Mouse (Mus musculus): Measurements from ENCODE around the gene Igfbp2.

Gene Igfbp2

DNA sequence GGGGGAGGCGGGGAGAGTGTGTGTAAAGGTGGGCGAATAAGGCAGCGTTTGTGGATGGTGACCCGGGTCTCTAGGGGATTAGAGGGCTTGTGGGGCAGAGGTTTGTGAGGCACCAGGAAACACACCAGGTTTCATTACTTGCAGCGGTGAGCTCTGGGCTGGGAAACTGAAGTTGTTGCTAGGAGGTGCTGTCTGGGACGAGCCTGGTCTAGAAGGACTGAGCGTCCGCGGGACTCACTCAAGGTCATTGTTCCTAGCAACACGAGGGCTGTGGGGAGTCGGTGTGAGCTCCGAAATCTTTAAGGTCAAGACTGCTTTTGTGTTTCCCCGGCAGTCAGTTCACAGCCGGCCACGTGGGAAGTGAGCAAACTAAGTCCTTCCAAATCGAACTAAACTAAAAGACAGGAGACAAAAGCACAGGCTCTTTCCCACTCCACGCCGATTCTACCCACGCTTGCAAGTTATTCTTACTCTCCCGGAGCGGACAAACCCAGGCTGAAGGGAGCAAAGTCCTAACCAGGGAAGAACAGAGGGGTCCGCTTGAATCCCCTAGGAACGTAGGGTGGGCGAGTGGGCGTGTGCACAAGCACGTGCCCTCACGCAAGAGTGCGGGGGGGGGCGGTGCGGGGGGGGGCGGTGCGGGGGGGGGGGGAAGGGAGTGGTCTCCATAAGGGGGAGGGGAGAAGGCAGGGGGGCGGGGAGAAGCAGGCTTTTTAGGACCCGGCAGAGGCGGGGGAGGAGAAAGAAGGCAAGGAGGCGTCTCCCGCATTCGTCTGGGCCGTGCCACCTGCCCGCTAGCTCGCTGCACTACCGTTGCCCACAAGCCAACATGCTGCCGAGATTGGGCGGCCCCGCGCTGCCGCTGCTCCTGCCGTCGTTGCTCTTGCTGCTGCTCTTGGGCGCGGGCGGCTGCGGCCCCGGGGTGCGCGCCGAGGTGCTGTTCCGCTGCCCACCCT, at the start of gene Igfbp2:
TSS of gene Igfbp2 (plus strand) at position 753 of the 956 bp plus-strand sequence.
- no peak for DNase-seq (ENCODE audit: low spot score in 2 of 2)

DNA sequence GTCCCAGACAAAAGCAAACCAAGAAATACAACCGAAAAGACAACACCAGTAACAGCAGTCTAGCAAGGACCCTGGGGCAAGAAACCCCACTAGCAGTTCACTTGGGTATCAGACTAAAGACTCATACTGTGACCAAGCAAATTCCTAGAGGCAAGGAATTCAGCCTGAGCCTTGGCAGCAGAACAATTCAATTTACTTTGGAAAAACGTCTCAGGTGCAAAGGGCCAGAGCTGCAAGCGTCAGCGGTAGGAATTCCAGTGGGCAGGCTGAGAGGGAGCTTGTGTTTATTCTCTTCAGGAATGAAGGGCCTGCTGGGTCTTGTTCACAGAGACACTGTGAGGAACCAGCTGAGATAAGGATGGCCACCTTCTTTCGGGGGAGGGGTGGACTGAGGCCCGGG, 45.5 kb upstream of the Igfbp2 start:
- DNase-seq (ENCODE audit: low spot score in 2 of 2): no peak

DNA sequence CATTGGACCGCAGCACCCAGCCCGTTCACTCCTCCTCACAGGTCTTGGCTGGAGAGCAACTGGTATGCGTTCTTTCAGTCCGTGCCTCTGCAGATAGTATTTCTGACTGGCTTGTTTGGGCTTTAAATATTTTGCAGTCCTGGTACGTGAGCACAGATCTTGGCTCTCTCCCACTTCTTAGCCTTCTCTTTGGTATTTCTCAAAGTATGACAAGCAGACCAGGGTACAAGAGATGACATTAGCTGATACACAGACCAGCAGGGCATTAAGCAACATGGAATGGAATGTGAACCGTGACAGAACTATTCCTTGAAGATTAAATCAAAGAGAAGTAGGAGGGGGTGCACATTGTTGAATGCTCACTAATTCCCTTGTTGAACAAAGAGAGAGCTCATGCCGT, 43.6 kb upstream of the Igfbp2 start:
- no peak for DNase-seq (ENCODE audit: low spot score in 2 of 2)

DNA sequence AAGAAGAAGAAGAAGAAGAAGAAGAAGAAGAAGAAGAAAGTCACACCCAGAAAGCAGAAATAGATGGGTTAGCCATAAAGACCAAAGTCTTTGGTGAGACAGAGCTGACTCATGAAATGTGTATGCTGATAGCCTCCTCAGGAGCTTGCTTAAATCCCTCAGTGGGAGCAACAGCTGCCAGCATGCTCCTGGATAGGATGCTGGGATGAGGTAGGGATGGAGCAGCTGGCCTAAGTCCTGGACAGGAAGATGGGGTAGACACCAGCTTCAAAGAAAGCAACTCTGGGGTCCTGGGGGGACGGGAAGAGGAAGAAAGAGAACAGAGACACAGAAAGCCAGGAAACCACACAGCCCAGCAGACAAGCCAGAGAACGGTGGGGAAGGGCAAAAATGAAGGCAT, 41.0 kb upstream of the Igfbp2 start:
- no peak for DNase-seq (ENCODE audit: low spot score in 2 of 2)

DNA sequence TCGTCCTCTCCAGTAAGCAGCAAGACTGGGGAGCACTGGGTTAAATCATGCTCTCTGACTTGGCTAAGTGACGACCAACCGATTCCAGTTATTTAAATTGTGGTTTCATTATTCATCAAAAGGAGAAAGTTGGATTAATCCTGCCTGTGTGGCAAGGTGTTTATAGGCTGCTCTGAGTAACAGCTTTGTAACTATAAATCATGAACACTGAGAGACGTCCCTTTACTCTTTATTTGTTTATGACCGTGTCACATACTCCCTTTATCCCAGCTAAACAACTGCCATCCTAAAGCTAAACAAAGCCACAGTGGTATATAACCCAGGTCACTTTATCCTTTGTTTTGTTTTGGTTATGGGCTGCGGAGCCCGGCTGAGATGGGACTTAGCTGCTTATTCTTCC, 40.3 kb upstream of the Igfbp2 start:
- DNase-seq (ENCODE audit: low spot score in 2 of 2): no peak

DNA sequence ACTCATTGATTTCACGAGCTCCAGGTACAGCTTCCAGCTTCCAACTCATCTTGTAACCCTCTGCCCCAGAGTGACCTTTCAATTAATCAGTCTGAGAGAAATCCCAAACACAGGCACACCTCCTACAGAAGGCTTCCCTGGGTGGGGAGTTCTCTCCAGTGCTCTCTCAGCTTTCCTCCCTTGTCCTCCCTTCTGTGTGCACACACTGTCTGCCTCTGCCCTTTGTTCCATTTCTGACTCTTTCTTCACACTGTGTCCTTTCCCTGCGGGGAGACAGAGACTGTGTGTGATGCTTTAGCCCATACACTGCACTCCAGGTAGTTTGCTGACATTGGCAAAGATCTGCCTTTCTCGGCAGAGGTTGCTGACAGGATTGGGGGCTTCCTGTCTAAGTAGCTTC, 33.6 kb upstream of the Igfbp2 start:
- DNase-seq (ENCODE audit: low spot score in 2 of 2): no peak

DNA sequence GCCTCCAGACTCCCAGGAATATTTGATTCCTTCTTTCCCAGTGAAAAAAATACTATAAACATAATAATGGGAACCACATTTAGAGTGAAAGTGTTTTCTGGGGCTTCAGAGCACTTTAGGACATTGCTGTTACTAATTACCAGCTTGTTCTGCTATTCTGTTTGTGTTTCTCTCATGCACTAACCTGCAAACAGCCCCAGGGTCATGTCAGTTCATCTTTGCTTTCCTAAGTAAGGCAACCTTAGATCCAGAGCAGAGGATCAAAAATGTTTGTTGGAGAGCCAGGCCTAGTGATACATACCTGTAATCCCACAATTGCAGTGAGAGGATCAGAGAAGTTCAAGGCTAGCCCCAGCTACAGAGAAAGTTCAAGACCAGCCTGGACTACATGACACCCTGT, 32.6 kb upstream of the Igfbp2 start:
- no peak for DNase-seq (ENCODE audit: low spot score in 2 of 2)

DNA sequence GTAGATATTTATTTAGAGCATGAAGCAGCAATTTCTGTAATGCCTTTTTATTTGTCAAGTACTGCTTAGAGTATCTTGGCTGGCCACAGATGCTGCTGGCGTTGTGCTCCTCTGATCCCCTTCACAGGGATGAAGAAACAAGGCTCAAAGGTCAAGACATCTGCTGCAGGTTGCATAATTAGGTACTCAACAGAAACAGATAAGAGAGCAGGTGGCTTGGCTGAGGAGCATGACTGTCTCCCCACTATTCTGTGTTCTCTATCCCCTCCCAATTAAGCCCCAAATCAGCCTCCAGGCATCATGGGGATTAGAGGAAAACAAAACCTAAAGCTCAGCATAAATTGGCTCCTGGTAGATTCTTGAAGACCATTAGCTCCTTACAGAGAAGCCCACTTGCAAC, 32.0 kb upstream of the Igfbp2 start:
- no peak for DNase-seq (ENCODE audit: low spot score in 2 of 2)

DNA sequence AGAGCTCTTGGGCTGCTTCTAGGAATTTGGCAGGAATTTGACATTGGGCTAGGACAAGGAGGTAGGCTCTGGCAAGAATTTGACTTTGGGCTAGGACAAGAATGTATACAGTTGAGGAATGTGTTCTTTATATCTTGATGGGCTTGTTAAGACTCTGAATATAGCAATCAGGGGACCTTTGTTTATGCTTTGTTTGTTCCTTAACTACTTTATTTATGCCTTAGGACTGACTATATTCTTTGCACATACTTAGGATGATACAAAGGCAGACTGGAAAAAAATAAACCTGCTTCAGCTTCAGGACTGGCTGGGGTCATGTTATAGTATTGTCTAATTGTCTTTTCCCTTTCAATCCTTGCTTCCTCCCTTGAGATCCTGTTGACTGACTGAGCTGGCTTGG, 31.1 kb upstream of the Igfbp2 start:
- no peak for DNase-seq (ENCODE audit: low spot score in 2 of 2)

DNA sequence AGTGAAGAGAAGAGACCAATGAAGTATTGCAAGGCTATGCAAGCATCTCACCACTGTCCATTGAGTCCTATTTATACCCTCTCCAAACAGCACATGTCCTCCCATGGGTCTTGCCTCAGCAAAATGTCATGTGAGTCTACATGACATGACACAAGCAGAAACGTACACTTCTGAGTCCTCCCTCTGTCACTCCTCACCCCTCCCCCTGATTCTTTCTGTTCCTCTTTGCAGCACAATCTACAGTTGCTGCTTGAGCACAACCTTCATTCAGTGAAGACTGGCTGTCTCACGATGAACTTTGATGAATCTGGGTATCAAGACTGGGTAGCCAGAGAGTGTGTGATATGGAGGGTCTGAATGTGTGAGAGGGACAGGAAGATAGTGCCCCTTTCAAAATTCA, 28.2 kb upstream of the Igfbp2 start:
- DNase-seq (ENCODE audit: low spot score in 2 of 2): no peak

DNA sequence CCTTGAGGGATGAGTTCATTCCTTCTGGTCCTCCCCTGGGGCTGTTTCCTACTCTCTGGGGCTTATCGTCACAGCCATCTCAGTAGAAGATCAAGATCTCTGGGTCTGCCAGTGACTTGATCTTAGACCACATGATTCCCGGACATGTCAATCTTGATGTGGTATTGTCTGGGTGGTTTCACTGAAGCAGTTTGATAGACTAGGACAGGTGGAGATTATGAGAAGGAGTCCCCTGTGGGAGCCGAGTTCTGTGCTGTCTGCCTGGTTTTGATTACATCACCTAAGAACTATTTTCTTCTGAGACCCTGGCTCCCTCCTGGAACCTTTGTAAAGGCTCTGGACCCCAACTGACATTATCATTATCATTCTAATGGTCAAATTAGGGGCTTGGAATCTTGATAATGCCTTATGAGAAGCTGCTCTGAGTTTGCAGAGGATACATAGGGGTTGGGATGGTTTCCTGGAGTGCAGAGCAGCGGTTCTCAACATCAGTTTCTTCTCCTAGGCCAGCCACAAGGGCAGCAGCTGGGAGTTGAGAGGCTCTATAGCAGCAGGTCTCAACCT, 27.1 kb upstream of the Igfbp2 start:
- no peak for DNase-seq (ENCODE audit: low spot score in 2 of 2)

DNA sequence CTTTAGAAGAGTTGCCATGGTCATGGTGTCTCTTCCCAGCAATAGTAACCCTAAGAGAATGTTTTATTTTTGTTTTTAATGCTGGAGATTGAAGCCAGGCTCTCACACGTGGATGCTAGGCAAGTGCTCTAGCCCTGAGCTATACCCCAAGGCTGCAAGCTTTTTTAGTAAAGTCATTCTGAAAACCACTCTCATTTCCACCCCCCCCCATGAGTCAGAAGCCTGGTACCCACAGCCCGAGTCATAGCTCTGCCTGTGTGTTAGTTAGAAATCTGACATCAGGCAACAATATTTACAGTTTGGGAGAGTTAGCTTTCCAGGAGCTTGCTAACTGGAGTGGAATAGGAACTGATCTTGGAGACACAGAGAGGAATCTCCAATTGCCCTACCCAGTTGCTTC, 25.9 kb upstream of the Igfbp2 start:
- no peak for DNase-seq (ENCODE audit: low spot score in 2 of 2)

DNA sequence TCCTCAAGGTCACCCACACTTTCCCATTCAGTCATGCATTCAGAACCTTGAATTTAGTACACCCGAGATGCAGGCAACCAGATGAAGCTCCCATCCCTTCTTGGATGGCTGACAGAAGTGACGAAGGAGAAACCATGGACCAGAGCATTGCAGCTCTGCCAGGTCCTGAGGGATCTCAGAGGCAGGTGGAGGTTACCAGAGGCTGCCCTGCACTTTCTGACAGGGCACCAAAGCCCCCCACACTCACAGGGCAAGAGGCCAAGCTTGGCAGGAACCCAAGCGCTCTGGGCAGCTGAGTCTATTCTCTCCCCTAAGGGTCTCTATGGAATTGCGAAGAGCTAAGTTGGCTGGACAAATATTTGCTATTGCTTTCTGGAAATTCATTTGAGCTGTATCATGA, 20.3 kb upstream of the Igfbp2 start:
- DNase-seq (ENCODE audit: low spot score in 2 of 2): no peak

DNA sequence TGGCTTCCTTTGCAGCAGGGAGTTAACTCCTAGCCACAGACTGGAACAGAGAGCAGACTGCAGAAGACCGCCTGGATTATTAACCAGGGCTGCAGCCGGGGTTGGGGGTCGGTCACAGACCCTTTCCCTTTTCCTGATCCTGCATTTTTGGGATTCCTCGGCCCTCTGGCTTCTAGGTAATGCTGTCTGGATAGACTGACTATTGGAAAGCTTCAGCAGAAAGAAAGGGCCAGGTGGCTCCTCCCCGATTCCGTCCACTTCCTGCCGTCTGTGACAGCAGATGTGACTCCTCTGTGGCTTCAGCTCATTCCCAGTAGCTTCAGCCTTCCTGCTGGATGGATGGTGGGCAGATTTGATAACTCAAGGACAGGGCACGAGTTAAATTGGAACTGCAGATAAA, 19.3 kb upstream of the Igfbp2 start:
- no peak for DNase-seq (ENCODE audit: low spot score in 2 of 2)

DNA sequence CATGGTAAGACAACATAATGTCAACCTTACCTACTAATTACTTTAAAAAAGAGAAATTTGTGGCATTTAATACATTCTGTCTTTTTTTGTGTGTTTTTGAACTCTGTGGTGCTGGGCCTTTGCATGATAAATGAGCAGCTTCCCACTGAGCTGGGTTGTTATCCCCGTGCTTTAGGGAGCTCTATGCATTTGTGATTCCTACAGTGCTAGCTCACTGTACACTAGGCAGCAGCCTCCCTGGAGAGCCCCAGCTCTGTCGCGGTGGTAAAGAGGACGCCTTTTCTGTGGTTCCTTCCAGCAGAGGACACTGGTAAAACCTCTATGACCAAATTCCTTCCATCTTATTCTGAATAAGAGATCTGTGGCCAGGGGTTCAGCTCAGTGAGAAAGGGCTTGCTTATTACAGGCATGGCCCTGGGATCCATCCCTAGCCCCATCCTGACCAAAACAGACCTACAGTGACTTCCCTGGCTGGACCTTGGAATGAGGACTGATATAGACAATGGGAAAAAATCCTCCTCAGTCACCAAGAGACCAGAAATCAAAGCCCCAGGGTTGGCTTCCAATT, 18.7 kb upstream of the Igfbp2 start:
- DNase-seq (ENCODE audit: low spot score in 2 of 2): no peak

DNA sequence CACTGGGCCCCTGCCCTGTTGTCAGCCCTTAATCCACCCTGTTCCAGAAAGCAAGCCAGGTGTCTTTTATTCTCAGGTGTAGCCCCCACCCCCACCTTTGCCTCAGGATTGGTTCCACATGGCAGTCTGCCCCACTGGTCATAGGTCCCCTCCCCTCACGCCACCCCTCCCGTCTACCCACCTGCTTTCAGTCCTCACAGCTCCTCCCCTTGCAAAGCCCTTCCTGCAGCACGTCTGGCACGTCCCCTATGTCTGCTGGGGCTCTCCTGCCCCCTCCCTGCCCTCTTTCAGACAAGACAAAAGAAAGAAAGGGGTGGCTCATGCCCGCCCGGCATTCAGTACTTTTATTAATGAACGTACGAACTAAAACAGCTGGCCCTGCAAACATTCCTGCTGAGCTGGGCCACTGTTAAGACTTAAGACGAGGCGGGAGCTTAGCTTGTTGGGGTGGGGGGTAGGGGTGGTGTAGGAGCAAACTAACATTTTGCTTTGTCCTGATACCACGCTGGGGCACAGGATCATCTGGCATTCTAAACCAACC, 18.2 kb upstream of the Igfbp2 start:
- DNase-seq (ENCODE audit: low spot score in 2 of 2): no peak

DNA sequence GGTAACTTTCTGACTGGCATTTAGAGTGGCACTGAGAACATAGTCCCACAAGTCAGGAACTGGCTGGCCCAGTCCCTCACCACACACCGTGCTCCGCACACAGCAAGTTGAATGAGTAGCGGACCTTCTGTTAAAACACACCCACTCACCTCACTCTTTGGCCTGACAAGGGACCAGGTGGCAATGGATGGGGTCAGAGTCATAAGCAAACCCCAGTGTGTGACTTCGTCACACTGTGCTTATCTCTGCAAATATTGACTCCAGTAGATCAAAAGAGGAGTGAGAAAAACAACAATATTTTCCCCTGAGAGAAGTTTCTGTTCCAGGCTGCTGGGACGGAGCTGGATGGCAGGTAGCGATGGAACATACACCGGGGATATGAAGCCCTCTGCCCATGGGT, 15.0 kb upstream of the Igfbp2 start:
- no peak for DNase-seq (ENCODE audit: low spot score in 2 of 2)

DNA sequence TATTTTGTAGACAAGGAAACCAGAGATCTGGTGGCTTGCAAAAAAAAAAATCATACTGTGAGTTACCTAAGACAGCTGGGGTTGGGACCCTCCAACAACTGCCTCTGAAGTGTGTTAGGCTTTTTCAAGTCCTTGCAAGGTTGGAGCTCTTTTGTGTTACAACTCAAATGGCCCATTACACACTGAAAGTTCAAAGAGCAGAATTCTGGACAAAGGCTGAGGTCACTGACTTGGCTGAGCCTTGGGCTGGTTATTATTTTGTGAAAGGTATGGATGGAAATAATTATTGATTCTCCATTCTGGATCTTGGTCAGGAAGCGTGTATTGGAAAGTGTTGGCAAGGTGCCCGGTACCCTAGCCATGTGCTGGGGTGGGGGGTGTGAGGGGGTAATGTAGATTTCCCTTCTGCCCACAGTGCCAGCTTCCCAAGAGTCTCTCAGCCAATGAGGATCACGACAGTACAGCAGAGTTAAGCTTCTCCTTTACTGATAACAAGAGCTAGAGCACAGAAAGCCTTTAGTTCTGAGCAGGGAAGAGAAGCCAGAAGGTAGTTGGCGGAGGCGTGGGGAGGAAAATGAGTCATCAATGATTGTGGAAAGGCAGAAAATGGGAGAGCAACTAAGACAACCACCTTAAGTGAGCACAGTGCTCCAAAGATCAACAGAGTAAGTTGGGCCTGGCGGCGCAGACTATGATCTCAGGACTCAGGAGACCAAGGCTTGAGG, 14.2 kb upstream of the Igfbp2 start:
- DNase-seq (ENCODE audit: low spot score in 2 of 2): no peak

DNA sequence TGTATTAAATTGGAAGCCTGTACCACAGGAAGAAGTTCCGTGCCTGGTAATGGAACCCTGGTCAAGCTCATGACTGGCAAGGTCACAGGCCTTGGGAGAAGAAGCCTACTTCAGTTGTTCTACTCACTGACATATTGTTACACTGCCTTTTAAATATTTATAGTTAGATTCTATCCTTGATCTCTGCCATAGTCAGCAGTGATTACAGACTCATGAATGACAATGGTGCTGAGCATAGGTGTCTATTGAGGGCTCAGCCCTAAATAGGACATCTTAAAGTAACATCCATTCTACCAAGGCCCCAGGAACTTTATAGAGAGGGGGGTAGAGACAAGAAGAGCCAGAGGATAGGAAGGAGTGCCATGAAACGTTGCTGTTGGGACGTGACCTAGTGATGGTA, 13.2 kb upstream of the Igfbp2 start:
- no peak for DNase-seq (ENCODE audit: low spot score in 2 of 2)

DNA sequence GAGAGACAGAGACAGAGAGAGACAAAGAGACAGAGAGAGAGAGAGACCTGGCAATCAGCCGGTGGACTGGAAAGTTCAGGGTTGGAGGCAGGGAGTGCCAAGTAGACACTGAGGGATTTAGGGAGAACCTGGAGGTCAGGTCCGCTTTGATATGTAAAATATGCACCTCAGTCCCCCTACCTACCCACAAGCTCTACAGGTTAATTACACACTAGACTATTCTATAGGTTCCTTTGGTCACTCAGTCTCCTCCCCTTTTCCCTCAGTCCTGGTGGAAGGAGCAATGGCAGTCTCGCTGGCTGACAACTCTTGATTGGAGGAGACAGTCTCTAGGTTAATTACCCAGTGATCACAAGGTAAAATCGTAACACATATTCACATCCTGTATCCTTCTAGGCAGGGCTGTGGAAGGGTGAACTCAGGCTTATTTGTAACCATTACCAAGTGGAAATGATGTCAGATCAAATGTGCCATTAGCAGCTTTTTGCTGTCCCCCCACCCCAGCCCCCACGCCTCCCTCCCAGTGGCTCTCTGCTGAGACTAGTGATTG, 11.1 kb upstream of the Igfbp2 start:
- DNase-seq (ENCODE audit: low spot score in 2 of 2): no peak

DNA sequence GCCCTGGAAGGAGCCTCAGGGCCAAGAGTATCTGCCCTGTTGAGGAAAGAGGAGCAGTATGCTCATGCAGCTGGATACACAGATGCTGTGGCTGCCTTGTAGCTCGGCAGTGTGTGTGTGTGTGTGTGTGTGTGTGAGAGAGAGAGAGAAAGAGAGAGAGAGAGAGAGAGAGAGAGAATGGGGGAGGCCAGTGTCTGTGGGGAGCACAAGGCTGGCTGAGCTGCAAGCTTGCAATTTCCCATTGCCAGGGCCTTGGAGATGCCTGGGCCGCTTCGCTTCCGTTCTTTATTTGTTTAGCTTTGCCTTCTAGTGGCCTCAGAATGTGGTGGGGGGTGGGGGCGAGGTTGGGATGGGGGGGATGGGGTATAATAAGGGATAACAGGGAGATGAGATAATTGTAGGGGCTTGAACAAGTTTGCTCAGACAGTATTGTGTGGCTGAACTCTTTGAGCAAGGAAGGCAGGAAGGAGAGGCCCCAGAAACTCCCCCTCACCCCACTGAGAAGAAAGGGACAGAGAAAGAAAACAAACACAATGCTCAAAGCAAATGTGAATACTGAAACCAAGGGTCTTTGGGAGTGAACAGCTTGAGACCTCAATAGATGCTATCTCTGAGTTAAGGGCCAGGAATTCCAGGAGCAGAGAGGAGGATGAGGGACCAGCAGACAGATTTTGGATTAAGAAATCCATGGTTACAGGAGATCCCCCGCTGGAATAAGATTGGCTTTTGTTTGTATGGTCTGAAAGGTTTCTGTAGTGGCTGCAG, 10.5 kb upstream of the Igfbp2 start:
- DNase-seq (ENCODE audit: low spot score in 2 of 2): no peak
